Mouse (Mus musculus) gastrocnemius, adult 8-10 months (tissue): ENCODE measurements around the gene Gm5426. TPM values are rescaled to one million over a fixed set of nuclear protein-coding genes. Genes with fewer than 3 reads are reported as not detected.

Source experiments
- microRNA-seq: library from miRNA; unstranded; fragments of <30 nt; microRNA quantifications from one replicate; pipeline ENCODE4 v1.2.0, GENCODE M21; 2022
- total RNA-seq, 4 experiments: library from RNA; stranded (reverse); gene quantifications; 2 replicates each; pipeline ENCODE4 v1.2.4; 2022

The Gm5426 gene
- total RNA-seq, 4 experiments from 2014 or later = not detected

Small RNA genes within 50 kb of the gene (microRNA-seq; reads per million reads assigned to microRNA genes)
- gene Gm22913 = not detected

Other genes starting within 250 kb of the Gm5426 start
- 10 to 100 TPM; 19.7 to 26.8 (median 22.9) TPM for gene Eea1, start 196.0 kb upstream of the Gm5426 start, total RNA-seq